Mouse (Mus musculus): Measurements from ENCODE around the gene Selenok. TPM values are rescaled to one million over a fixed set of nuclear protein-coding genes. Genes with fewer than 3 reads are reported as not detected.

Gene Selenok
- polyA plus RNA-seq, 1 experiment, result 231 TPM

Other genes starting within 250 kb of the Selenok start
- gene Cacna2d3, start 246.4 kb upstream of the Selenok start, polyA plus RNA-seq (2012; rRNA removed), result 33.8 and 37.5 TPM in 2 replicates
- gene Actr8, start 10.0 kb downstream of the Selenok start, polyA plus RNA-seq (2012; rRNA removed), result 63.4 and 71.3 TPM in 2 replicates
- gene Il17rb, start 40.6 kb downstream of the Selenok start, polyA plus RNA-seq (2012; rRNA removed), result 1.2 and 1.8 TPM in 2 replicates
- 1.8 and 1.9 TPM in 2 replicates for gene Chdh, start 40.7 kb downstream of the Selenok start, polyA plus RNA-seq (2012; rRNA removed)

All from frontal cortex, adult 2 months (tissue).